Mouse (Mus musculus): ENCODE results near the gene Pak2.

DNA sequence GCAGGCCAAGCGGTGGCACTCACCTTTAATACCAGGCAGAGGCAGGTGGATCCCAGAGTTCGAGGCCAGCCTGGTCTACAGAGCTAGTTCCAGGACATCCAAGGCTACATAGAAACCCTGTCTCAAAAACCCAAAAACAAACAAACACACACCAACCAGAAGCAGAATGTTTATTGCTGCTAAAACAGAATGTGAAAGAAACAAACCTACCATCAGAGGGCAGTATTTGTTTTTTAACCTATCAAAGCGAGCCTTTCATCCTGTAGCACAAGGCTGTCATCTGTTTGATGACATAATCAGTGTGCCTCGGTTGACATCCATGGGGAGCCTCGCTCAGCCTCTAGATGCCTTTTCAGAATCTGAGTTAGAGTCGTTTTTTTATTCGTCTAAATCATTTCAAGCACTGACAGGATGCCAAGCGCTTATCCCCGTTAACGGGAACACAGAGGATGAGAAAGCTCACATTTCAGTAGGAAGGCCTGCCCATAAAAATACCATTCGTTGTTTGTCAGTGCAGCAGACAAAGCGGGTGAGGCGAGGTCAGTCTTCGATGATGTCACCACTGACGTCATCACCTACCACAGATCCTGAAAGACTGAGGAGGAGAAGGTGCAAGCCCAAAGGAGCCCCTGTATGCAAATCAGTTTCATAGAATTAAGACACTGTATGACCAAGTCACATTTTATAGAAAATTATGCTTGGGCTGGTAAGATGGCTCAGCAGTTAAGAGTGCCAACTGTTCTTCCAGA lies 32.0 kb upstream of the Pak2 start:
- no peak for TF ChIP-seq POLR2A (IDR thresholded peaks at IDR 0.05; ENCODE audit: low read depth, low read length)
- no peak for TF ChIP-seq CTCF (IDR thresholded peaks at IDR 0.05; ENCODE audit: borderline replicate concordance, insufficient read depth, low read length)

Data from embryonic fibroblast, embryonic 13.5 days (primary cell).